Mouse (Mus musculus): ENCODE measurements around the gene Slc39a8. TPM values are rescaled to one million over a fixed set of nuclear protein-coding genes. Genes with fewer than 3 reads are reported as not detected.

Slc39a8 gene
- polyA plus RNA-seq, 1 experiment = 5.4 TPM

GRCm38 (mm10) chr3:135841716-135842511 lies 16.8 kb downstream of the Slc39a8 start:
- Histone ChIP-seq H3K4me3 (replicated peaks) (no peak overlapping the region), H3K9me3 (ENCODE audit: control insufficient read depth, low read length) (no peaks in the 10 kb centered on the region), H3K4me1 (ENCODE audit: control insufficient read depth) (peaks cover 64% of the 10 kb centered on the region), H3K36me3 (ENCODE audit: control insufficient read depth) (peaks cover 73% of the 10 kb centered on the region), H3K27me3 (ENCODE audit: control insufficient read depth) (no peaks in the 10 kb centered on the region)
- TF ChIP-seq TAL1 (IDR thresholded peaks at IDR 0.05; ENCODE audit: low read length) = no peak
- TF ChIP-seq GATA1 (IDR thresholded peaks at IDR 0.05; ENCODE audit: low read length) = no peak

DNA sequence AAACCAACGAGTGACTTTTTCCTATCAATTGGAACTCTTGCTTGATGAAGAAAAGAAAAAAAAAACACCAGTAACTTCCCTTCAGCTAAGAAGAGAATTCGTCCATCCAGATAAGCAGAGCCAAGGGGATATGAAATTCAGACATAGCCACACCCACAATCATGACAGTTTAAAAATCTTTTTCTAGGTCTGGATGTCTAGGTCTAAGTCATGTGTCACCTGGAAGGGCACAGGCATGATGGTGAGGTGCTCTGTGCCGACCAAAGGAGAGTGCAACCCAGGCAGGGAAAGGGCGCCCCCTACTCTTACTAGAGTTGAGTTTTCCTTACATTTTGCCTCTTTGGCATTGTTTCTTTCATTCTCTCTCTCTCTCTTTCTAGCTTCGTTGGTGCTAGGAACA lies 18.1 kb downstream of the Slc39a8 start:
- Histone ChIP-seq H3K4me3 (replicated peaks) (peak overlapping the region; percentile 23), H3K27me3 (ENCODE audit: control insufficient read depth) (no peaks in the 10 kb centered on the region), H3K4me1 (ENCODE audit: control insufficient read depth) (peaks cover 60% of the 10 kb centered on the region), H3K36me3 (ENCODE audit: control insufficient read depth) (peaks cover 71% of the 10 kb centered on the region), H3K9me3 (ENCODE audit: control insufficient read depth, low read length) (no peaks in the 10 kb centered on the region)
- TF ChIP-seq TAL1 (IDR thresholded peaks at IDR 0.05; ENCODE audit: low read length) (no peak), GATA1 (IDR thresholded peaks at IDR 0.05; ENCODE audit: low read length) (peak; percentile 37; the same call in 1 of the 2 replicates)

DNA sequence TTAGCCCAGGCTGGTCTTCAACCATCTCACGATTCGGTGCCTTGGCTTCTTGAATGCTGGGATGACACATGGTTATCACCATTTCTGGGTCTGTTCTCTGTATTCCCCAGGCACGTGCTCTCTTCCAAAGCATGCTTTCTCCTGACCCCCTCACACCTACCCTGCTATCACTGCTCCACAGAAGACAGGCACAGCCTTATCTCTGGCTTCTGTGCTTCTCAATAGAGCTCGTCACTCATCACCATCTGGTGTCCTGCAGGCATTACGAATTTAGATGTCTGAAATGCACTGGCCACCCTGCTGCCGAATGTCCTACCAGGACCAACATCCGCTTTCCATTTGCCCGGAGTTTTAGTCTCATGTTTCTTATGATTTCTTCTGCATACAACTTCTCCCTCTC lies 18.6 kb downstream of the Slc39a8 start:
- H3K27me3 ChIP-seq (ENCODE audit: control insufficient read depth) = no peaks in the 10 kb centered on the region
- no peaks in the 10 kb centered on the region for H3K9me3 ChIP-seq (ENCODE audit: control insufficient read depth, low read length)
- peaks cover 71% of the 10 kb centered on the region for H3K36me3 ChIP-seq (ENCODE audit: control insufficient read depth)
- H3K4me3 ChIP-seq (replicated peaks) = peak overlapping the region; percentile 30
- H3K4me1 ChIP-seq (ENCODE audit: control insufficient read depth) = peaks cover 60% of the 10 kb centered on the region
- TF ChIP-seq GATA1 (IDR thresholded peaks at IDR 0.05; ENCODE audit: low read length) (peak; percentile 78), TAL1 (IDR thresholded peaks at IDR 0.05; ENCODE audit: low read length) (peak; percentile 87)

- Histone ChIP-seq H3K4me1 (ENCODE audit: control insufficient read depth) (peaks cover 54% of the 10 kb centered on the region), H3K4me3 (replicated peaks) (no peak overlapping the region), H3K36me3 (ENCODE audit: control insufficient read depth) (peaks cover 72% of the 10 kb centered on the region), H3K27me3 (ENCODE audit: control insufficient read depth) (no peaks in the 10 kb centered on the region), H3K9me3 (ENCODE audit: control insufficient read depth, low read length) (no peaks in the 10 kb centered on the region)
- no peak for TF ChIP-seq GATA1 (IDR thresholded peaks at IDR 0.05; ENCODE audit: low read length)
- no peak for TF ChIP-seq TAL1 (IDR thresholded peaks at IDR 0.05; ENCODE audit: low read length)
Observed at GRCm38 (mm10) chr3:135844835-135845234, 19.8 kb downstream of the Slc39a8 start.

GRCm38 (mm10) chr3:135845860-135846259 lies 20.8 kb downstream of the Slc39a8 start:
- H3K4me1 ChIP-seq (ENCODE audit: control insufficient read depth) = peaks cover 46% of the 10 kb centered on the region
- no peaks in the 10 kb centered on the region for H3K9me3 ChIP-seq (ENCODE audit: control insufficient read depth, low read length)
- no peak for TF ChIP-seq TAL1 (IDR thresholded peaks at IDR 0.05; ENCODE audit: low read length)
- H3K27me3 ChIP-seq (ENCODE audit: control insufficient read depth) = no peaks in the 10 kb centered on the region
- no peak overlapping the region for H3K4me3 ChIP-seq (replicated peaks)
- H3K36me3 ChIP-seq (ENCODE audit: control insufficient read depth) = peaks cover 74% of the 10 kb centered on the region

DNA sequence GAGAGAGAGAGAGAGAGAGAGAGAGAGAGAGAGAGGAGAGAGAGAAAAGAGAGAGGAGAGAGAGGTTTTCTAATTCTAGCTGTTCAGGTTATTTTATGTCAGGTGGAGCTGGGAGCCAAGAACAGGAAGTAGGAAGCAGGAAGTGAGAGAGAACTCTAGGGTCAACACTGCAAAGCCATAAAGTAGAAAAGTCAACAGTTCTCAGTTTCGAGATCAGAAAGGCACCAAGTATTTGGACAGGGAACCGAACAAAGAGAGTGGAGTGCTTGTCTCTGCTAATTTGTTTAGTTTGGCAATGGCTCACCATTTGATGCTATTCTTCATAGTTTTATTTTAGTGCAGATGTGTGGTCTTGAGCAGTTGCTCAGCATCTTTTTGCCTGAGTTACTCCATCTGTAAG lies 26.5 kb downstream of the Slc39a8 start:
- TF ChIP-seq TAL1 (IDR thresholded peaks at IDR 0.05; ENCODE audit: low read length) (no peak), GATA1 (IDR thresholded peaks at IDR 0.05; ENCODE audit: low read length) (no peak)
- Histone ChIP-seq H3K36me3 (ENCODE audit: control insufficient read depth) (peaks cover 89% of the 10 kb centered on the region), H3K4me3 (replicated peaks) (no peak overlapping the region), H3K4me1 (ENCODE audit: control insufficient read depth) (peaks cover 27% of the 10 kb centered on the region), H3K9me3 (ENCODE audit: control insufficient read depth, low read length) (no peaks in the 10 kb centered on the region), H3K27me3 (ENCODE audit: control insufficient read depth) (no peaks in the 10 kb centered on the region)

GRCm38 (mm10) chr3:135853604-135854297 lies 28.7 kb downstream of the Slc39a8 start:
- peaks cover 27% of the 10 kb centered on the region for H3K4me1 ChIP-seq (ENCODE audit: control insufficient read depth)
- H3K4me3 ChIP-seq (replicated peaks) = no peak overlapping the region
- TF ChIP-seq TAL1 (IDR thresholded peaks at IDR 0.05; ENCODE audit: low read length) (no peak), GATA1 (IDR thresholded peaks at IDR 0.05; ENCODE audit: low read length) (no peak)
- H3K27me3 ChIP-seq (ENCODE audit: control insufficient read depth) = no peaks in the 10 kb centered on the region
- H3K36me3 ChIP-seq (ENCODE audit: control insufficient read depth) = peaks cover 98% of the 10 kb centered on the region
- H3K9me3 ChIP-seq (ENCODE audit: control insufficient read depth, low read length) = no peaks in the 10 kb centered on the region

DNA sequence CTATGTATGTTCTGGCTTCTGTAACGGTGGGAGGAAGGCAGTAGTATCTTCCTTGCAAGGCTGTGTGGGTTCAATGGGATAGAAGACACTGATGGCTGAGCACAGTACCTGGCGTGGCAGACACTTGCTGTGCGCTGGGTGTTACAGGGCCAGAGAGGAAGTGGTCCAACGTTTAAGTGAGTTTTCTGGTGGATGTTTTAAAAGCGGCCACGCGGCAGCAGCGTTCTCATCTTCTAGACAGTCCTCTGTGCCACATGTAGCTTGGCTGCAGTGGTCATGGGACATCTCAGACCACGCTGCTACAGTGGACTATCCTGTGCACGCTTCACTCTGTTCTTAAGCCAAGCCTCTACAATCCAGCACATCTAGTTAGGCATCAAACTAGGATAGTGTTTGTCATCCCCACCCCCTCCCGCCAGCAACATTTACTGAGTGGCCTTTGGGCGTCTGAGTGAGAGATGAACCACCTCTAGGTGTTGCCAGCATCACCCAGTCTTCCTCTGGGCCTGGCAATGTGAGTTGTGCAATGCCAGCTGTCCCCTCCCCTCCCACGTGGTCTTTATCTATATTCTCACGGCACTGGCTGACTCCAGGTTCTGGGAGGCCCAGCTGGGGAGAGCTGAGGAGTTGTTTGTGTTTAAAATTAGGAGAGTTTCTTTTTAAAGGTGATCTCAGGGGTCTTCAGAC lies 29.4 kb downstream of the Slc39a8 start:
- Histone ChIP-seq H3K27me3 (ENCODE audit: control insufficient read depth) (no peaks in the 10 kb centered on the region), H3K36me3 (ENCODE audit: control insufficient read depth) (peaks cover 98% of the 10 kb centered on the region), H3K4me1 (ENCODE audit: control insufficient read depth) (peaks cover 27% of the 10 kb centered on the region), H3K4me3 (replicated peaks) (peak overlapping the region; percentile 12), H3K9me3 (ENCODE audit: control insufficient read depth, low read length) (no peaks in the 10 kb centered on the region)
- TF ChIP-seq GATA1 (IDR thresholded peaks at IDR 0.05; ENCODE audit: low read length) = no peak

GRCm38 (mm10) chr3:135854985-135855340 lies 29.9 kb downstream of the Slc39a8 start:
- Histone ChIP-seq H3K4me3 (replicated peaks) (no peak overlapping the region), H3K36me3 (ENCODE audit: control insufficient read depth) (peaks cover 98% of the 10 kb centered on the region), H3K4me1 (ENCODE audit: control insufficient read depth) (peaks cover 27% of the 10 kb centered on the region), H3K9me3 (ENCODE audit: control insufficient read depth, low read length) (no peaks in the 10 kb centered on the region), H3K27me3 (ENCODE audit: control insufficient read depth) (no peaks in the 10 kb centered on the region)
- no peak for TF ChIP-seq TAL1 (IDR thresholded peaks at IDR 0.05; ENCODE audit: low read length)
- TF ChIP-seq GATA1 (IDR thresholded peaks at IDR 0.05; ENCODE audit: low read length) = no peak
